Mouse (Mus musculus) erythroid progenitor cell, adult 5-6 weeks (primary cell): ENCODE data around the gene Zfp354a. TPM values are rescaled to one million over a fixed set of nuclear protein-coding genes. Genes with fewer than 3 reads are reported as not detected.

Source experiments
- total RNA-seq, 2 experiments: library from RNA; stranded (forward) in 1 of 2; stranded (reverse) in 1 of 2; fragments of 150-400 nt in 1 of 2; fragments of 186-747, 209-891 nt in 1 of 2; gene quantifications; 2 replicates each; pipeline versions ENCODE4 v1.2.3 to v1.2.4; 2015 to 2017; ENCODE audit warnings: low replicate concordance in 2 of 2

The Zfp354a gene
- total RNA-seq, 2 experiments from 2014 or later: not detected

Other genes starting within 250 kb of the Zfp354a start
- 0.36 TPM in 1 of 2 replicates, not detected in the other for gene Zfp354c, start 231.5 kb upstream of the Zfp354a start, total RNA-seq (2015; ENCODE audit: low replicate concordance)
- 1.4 TPM in 1 of 2 replicates, not detected in the other for gene Zfp354c, start 231.5 kb upstream of the Zfp354a start, total RNA-seq (2017; ENCODE audit: low replicate concordance)
- not detected in 2 replicates for gene Zfp879, start 217.7 kb upstream of the Zfp354a start, total RNA-seq (2015; ENCODE audit: low replicate concordance)
- not detected in 2 replicates for gene Zfp879, start 217.7 kb upstream of the Zfp354a start, total RNA-seq (2017; ENCODE audit: low replicate concordance)
- gene Grm6, start 208.6 kb upstream of the Zfp354a start, total RNA-seq (2015; ENCODE audit: low replicate concordance): not detected in 2 replicates
- gene Grm6, start 208.6 kb upstream of the Zfp354a start, total RNA-seq (2017; ENCODE audit: low replicate concordance): not detected in 2 replicates
- gene Zfp454, start 171.6 kb upstream of the Zfp354a start, total RNA-seq (2015; ENCODE audit: low replicate concordance): not detected in 2 replicates
- not detected in 2 replicates for gene Zfp454, start 171.6 kb upstream of the Zfp354a start, total RNA-seq (2017; ENCODE audit: low replicate concordance)
- not detected in 2 replicates for gene Zfp2, start 143.1 kb upstream of the Zfp354a start, total RNA-seq (2015; ENCODE audit: low replicate concordance)
- gene Zfp2, start 143.1 kb upstream of the Zfp354a start, total RNA-seq (2017; ENCODE audit: low replicate concordance): not detected in 2 replicates
- gene Zfp354b, start 127.6 kb upstream of the Zfp354a start, total RNA-seq (2015; ENCODE audit: low replicate concordance): not detected in 2 replicates
- not detected in 2 replicates for gene Zfp354b, start 127.6 kb upstream of the Zfp354a start, total RNA-seq (2017; ENCODE audit: low replicate concordance)
- not detected in 2 replicates for gene 4933414I15Rik, start 115.5 kb upstream of the Zfp354a start, total RNA-seq (2015; ENCODE audit: low replicate concordance)
- gene 4933414I15Rik, start 115.5 kb upstream of the Zfp354a start, total RNA-seq (2017; ENCODE audit: low replicate concordance): not detected in 2 replicates
- gene Prop1, start 105.5 kb upstream of the Zfp354a start, total RNA-seq (2015; ENCODE audit: low replicate concordance): not detected in 2 replicates
- not detected in 2 replicates for gene Prop1, start 105.5 kb upstream of the Zfp354a start, total RNA-seq (2017; ENCODE audit: low replicate concordance)
- not detected in 2 replicates for gene Olfr1378, start 92.7 kb upstream of the Zfp354a start, total RNA-seq (2015; ENCODE audit: low replicate concordance)
- not detected in 2 replicates for gene Olfr1378, start 92.7 kb upstream of the Zfp354a start, total RNA-seq (2017; ENCODE audit: low replicate concordance)
- not detected in 2 replicates for gene Olfr1377, start 77.3 kb upstream of the Zfp354a start, total RNA-seq (2015; ENCODE audit: low replicate concordance)
- gene Olfr1377, start 77.3 kb upstream of the Zfp354a start, total RNA-seq (2017; ENCODE audit: low replicate concordance): not detected in 2 replicates
- gene Olfr51, start 55.7 kb upstream of the Zfp354a start, total RNA-seq (2015; ENCODE audit: low replicate concordance): not detected in 2 replicates
- gene Olfr51, start 55.7 kb upstream of the Zfp354a start, total RNA-seq (2017; ENCODE audit: low replicate concordance): not detected in 2 replicates
- not detected in 2 replicates for gene Olfr54, start 45.0 kb upstream of the Zfp354a start, total RNA-seq (2015; ENCODE audit: low replicate concordance)
- not detected in 2 replicates for gene Olfr54, start 45.0 kb upstream of the Zfp354a start, total RNA-seq (2017; ENCODE audit: low replicate concordance)
- not detected in 2 replicates for gene Olfr1375, start 11.1 kb upstream of the Zfp354a start, total RNA-seq (2015; ENCODE audit: low replicate concordance)
- gene Olfr1375, start 11.1 kb upstream of the Zfp354a start, total RNA-seq (2017; ENCODE audit: low replicate concordance): not detected in 2 replicates
- not detected in 2 replicates for gene Gm12569, start 161.2 kb downstream of the Zfp354a start, total RNA-seq (2015; ENCODE audit: low replicate concordance)
- not detected in 2 replicates for gene Gm12569, start 161.2 kb downstream of the Zfp354a start, total RNA-seq (2017; ENCODE audit: low replicate concordance)
- 246 and 290 TPM in 2 replicates for gene Clk4, start 202.5 kb downstream of the Zfp354a start, total RNA-seq (2015; ENCODE audit: low replicate concordance)
- gene Clk4, start 202.5 kb downstream of the Zfp354a start, total RNA-seq (2017; ENCODE audit: low replicate concordance): 197 and 213 TPM in 2 replicates
- gene BC049762, start 203.8 kb downstream of the Zfp354a start, total RNA-seq (2015; ENCODE audit: low replicate concordance): not detected in 2 replicates
- not detected in 2 replicates for gene BC049762, start 203.8 kb downstream of the Zfp354a start, total RNA-seq (2017; ENCODE audit: low replicate concordance)
- gene Col23a1, start 230.7 kb downstream of the Zfp354a start, total RNA-seq (2015; ENCODE audit: low replicate concordance): 0.72 TPM in 1 of 2 replicates, not detected in the other
- gene Col23a1, start 230.7 kb downstream of the Zfp354a start, total RNA-seq (2017; ENCODE audit: low replicate concordance): not detected in 2 replicates